Mouse (Mus musculus) heart, postnatal 14 days (tissue): Measurements from ENCODE around the gene C1qtnf12. TPM values are rescaled to one million over a fixed set of nuclear protein-coding genes. Genes with fewer than 3 reads are reported as not detected.

Experiments
- DNase-seq, 2 experiments: peaks; one replicate each; pipeline ENCODE4 v3.0.0; 2021 to 2022
- intact Hi-C: fragments of 180-260 bp; cut with DNase I; formaldehyde crosslinking; loops from one replicate; pipeline ENCODE4 v1.15.1; 2025
- long read RNA-seq, 2 experiments: library from polyadenylated mRNA; stranded (forward); transcript quantifications; one replicate each; pipeline ENCODE4 v2.0.0; 2021
- total RNA-seq, 2 experiments: library from RNA; stranded (reverse); gene quantifications; 2 replicates each; pipeline ENCODE4 v1.2.3; 2021

C1qtnf12 gene
- 10 to 100 TPM; 14.0 to 17.9 TPM for total RNA-seq
- long read RNA-seq, experiment 1, transcript C1qtnf12-201 (8 exons, 1,315 nt), result major isoform, 23 of 28 reads
- long read RNA-seq, experiment 1, partial matches to known transcripts, result 1 of 28 reads
- long read RNA-seq, experiment 1, other reads (novel, unspliced or antisense), result 4 of 28 reads
- long read RNA-seq, experiment 2, transcript C1qtnf12-201 (8 exons, 1,315 nt), result major isoform, 19 of 21 reads
- long read RNA-seq, experiment 2, partial matches to known transcripts, result 2 of 21 reads
- long read RNA-seq, experiment 2, other reads (novel, unspliced or antisense), result 0 of 21 reads

GRCm38 (mm10) chr4:155962167-155962971 is at the start of gene C1qtnf12:
TSS of gene C1qtnf12 (plus strand) at chr4:155962318.
- intact Hi-C loops, result loop anchor here (5.0 kb wide), 1 partner anchor 70 kb away; no protein-coding TSS in a partner anchor
- DNase-seq, result peak; percentile 26 to 45

GRCm38 (mm10) chr4:155932031-155932430 is 30.1 kb upstream of the C1qtnf12 start:
- no peak for DNase-seq
- intact Hi-C loops, result no loop called here

- DNase-seq, result peak; percentile 56 to 59
- intact Hi-C loops, result loop anchor here (2.0 kb wide), 2 partner anchors 48 to 72 kb away; no protein-coding TSS in a partner anchor
Observed at GRCm38 (mm10) chr4:155943049-155943452, 19.1 kb upstream of the C1qtnf12 start.

GRCm38 (mm10) chr4:155943534-155944249 is 18.4 kb upstream of the C1qtnf12 start, which contains the start of gene Ube2j2:
TSS of gene Ube2j2 (plus strand) at chr4:155943831.
- peak; percentile 97 to 98 for DNase-seq
- intact Hi-C loops, result loop anchor here (2.0 kb wide), 2 partner anchors 49 to 73 kb away; no protein-coding TSS in a partner anchor

GRCm38 (mm10) chr4:155944271-155944670 is 17.8 kb upstream of the C1qtnf12 start:
- intact Hi-C loops, result no loop called here
- DNase-seq, result peak in 1 of 2 experiments; percentile 16

- DNase-seq, result no peak
- intact Hi-C loops, result no loop called here
Observed at GRCm38 (mm10) chr4:155947094-155947493, 15.0 kb upstream of the C1qtnf12 start.

- intact Hi-C loops, result no loop called here
- DNase-seq, result no peak
Observed at GRCm38 (mm10) chr4:155955491-155955890, 6.6 kb upstream of the C1qtnf12 start.

- peak; percentile 73 to 85 for DNase-seq
- intact Hi-C loops, result loop anchor here (2.0 kb wide), 1 partner anchor 144 kb away; no protein-coding TSS in a partner anchor
Observed at GRCm38 (mm10) chr4:155959275-155959674, 2.8 kb upstream of the C1qtnf12 start.

GRCm38 (mm10) chr4:155963106-155963505 is 988 bp downstream of the C1qtnf12 start:
- DNase-seq, result no peak
- intact Hi-C loops, result loop anchor here (5.0 kb wide), 1 partner anchor 69 kb away; no protein-coding TSS in a partner anchor

- intact Hi-C loops, result loop anchor here (5.0 kb wide), 1 partner anchor 68 kb away; no protein-coding TSS in a partner anchor
- no peak for DNase-seq
Observed at GRCm38 (mm10) chr4:155964396-155964795, 2.3 kb downstream of the C1qtnf12 start.

- no peak for DNase-seq
- intact Hi-C loops, result no loop called here
Observed at GRCm38 (mm10) chr4:155969043-155969653, 7.0 kb downstream of the C1qtnf12 start.

GRCm38 (mm10) chr4:155970286-155970685 is 8.2 kb downstream of the C1qtnf12 start:
- intact Hi-C loops, result no loop called here
- no peak for DNase-seq

- intact Hi-C loops, result no loop called here
- DNase-seq, result no peak
Observed at GRCm38 (mm10) chr4:155972651-155973050, 10.5 kb downstream of the C1qtnf12 start.

GRCm38 (mm10) chr4:155973239-155973638 is 11.1 kb downstream of the C1qtnf12 start:
- intact Hi-C loops, result no loop called here
- no peak for DNase-seq

- intact Hi-C loops, result no loop called here
- no peak for DNase-seq
Observed at GRCm38 (mm10) chr4:155981436-155982082, 19.4 kb downstream of the C1qtnf12 start.

- intact Hi-C loops, result no loop called here
- DNase-seq, result no peak
Observed at GRCm38 (mm10) chr4:155983788-155984187, 21.7 kb downstream of the C1qtnf12 start.

GRCm38 (mm10) chr4:155991211-155991907 is 29.2 kb downstream of the C1qtnf12 start:
- no peak for DNase-seq
- intact Hi-C loops, result loop anchor here (10.0 kb wide), 1 partner anchor 113 kb away; the partner anchor contains the start of gene 9430015G10Rik

- intact Hi-C loops, result loop anchor here (2.0 to 10.0 kb wide), 2 partner anchors 41 to 113 kb away; partner anchors contain the start of gene 9430015G10Rik
- no peak for DNase-seq
Observed at GRCm38 (mm10) chr4:155991908-155992230, 29.8 kb downstream of the C1qtnf12 start.
